Mouse (Mus musculus) CD4-positive, CD25-positive, alpha-beta regulatory T cell, adult 4 months (primary cell): ENCODE data around the gene Sptbn1. TPM values are rescaled to one million over a fixed set of nuclear protein-coding genes. Genes with fewer than 3 reads are reported as not detected.
A peak's percentile ranks its signal among the peaks of the same experiment; 100 is the strongest.

ENCODE experiments used
- ATAC-seq: one replicate; pipeline ENCODE4 v1.8.0; 2017
- polyA plus RNA-seq, 2 experiments: library from polyadenylated mRNA; unstranded; fragments of 100-300 nt; shearing (Covaris generic); gene quantifications; one replicate each; pipeline ENCODE4 v1.2.1; 2017

Sptbn1 gene
- polyA plus RNA-seq, 2 experiments from 2014 or later, result 95.8 to 120 TPM

DNA sequence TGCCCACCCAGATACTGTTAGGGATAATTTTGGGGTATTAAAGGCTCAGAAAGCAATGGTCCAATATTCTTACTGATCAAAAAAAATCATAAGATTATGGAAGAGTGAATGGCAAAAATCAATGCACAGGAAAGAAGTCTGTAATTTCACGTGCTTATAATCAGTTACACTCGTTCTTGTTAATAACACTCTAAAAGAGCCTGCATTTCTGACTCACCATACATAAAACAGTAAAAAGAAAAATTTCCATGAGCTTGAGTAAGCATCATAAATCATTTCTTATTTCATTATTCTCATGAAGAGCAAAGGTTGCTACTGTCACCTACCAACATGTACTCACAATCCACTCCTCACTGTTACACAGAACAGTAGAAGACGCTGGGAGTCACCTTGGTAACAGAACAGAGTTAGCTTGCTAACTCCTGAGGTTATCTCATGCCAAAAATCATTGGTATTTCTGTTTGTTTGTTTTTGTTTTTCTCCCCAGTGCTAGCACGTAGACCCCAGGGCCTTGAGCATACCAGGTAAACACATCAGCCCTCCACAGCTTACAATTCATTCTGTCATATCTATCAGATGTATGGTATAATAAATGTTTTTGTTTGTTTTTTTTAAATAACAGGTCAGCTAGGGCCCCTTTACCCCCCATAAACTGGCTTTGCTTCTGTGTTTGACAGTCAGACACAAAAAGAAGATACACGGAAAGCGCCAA lies 57.7 kb downstream of the Sptbn1 start:
- no peak for ATAC-seq

DNA sequence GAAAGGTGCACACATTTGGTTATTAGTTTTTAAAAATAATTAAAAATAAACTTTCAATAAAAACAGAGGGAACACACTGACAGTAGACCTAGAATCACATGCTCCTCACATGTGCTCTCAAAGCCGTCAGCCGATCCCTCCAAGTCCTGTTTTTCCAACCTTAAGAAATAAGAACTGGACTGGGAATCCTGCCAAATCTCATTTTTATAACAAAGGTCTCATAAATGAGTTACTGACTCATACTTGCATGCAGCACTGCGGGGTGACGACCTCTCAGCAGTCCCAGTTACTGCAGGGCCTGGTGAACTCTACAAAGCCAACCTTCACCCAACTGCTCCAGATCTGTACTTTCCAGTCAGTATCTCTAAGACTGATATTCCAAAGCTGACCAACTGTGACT lies 58.5 kb downstream of the Sptbn1 start:
- ATAC-seq, result no peak

DNA sequence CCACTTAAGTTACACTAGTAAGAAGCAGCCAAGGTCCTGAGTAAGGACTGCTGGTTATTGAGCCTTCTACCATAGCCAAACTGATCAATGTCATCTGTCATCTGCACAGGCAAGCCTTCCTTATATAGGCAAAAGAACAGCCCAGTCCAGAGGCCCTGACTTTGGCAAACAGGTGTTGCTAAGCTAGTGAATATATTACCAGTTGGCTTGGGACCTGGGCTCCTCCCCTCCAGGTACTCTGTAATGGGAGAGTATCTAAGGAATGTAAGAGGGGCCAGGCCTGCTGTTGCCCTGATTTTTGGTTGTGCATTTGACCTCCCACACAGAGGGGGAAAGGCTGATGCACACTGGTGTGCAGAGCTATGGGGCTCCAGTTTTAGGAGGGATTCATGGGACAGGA lies 63.6 kb downstream of the Sptbn1 start:
- ATAC-seq, result no peak

DNA sequence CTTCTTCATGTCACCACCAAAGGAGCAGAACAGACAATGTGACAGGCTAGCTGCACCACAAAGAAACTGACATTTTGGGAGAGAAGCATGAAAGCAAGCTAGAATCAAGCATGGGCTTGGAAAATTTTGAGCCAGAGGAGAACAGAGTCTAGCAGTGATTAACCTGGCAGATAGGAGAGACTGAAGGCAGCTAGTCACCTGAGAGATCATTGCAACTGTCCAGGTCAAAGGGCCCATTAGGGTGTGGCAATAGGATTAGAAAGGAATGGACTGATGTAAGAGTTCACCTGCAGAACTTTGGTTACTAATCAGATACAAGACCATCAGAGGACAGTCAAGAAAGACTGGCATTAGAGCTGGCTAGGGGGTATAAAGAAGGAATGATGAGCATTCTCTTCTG lies 67.6 kb downstream of the Sptbn1 start:
- no peak for ATAC-seq

DNA sequence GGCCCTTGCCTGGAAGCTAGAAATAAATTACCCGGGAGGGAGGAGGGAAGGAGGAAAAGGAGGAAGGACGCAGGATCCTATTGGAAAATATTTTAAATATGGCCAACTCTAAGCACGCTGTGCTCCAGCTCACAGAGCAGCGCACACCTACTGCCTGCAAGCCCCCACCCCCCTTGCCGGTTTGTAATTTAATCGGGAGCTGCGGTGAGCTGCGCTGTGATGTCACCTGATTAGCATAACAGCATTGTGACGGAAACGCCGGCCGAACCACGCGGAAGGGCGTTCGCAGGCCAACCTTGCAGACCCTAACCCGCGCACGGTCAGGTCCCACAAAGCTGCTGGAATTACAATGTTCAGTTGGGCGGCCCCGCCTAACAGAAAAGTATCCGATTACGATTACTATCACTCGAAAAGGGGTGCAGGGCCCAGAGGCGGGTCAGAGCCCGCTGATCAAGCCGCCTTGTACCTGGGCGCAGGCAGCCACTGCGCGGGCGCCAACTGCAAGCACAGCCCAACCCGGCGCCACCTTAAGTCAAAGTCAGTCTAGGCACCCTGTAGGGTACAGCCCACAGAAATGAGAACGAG lies 69.8 kb downstream of the Sptbn1 start:
- peak; percentile 85 for ATAC-seq

DNA sequence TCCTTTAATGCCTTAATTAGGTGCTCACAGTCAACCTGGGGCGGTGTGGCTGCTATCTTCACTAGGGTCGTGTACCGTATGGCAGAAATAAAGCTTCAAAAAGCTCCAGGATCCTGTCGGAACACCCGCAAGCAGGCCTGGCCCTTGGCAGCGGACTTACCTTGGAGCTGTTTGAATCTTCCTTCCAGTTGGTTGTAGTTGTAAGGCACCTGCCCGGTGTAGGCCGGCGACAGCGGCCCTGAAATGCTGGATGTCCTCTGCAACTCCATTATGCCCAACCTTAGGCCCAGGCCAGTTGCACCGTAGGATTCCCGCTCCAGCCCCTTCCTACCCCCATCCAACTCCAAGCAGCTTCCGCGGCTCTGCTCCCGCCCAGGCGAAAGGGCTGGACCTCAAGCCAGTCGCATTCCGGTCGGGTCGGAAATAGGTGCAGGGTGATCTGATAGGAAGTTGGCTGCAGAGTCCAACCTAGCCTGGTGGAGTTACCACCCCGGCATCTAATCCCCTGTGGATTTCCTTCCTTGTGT lies 70.3 kb downstream of the Sptbn1 start:
- ATAC-seq, result peak; percentile 6

DNA sequence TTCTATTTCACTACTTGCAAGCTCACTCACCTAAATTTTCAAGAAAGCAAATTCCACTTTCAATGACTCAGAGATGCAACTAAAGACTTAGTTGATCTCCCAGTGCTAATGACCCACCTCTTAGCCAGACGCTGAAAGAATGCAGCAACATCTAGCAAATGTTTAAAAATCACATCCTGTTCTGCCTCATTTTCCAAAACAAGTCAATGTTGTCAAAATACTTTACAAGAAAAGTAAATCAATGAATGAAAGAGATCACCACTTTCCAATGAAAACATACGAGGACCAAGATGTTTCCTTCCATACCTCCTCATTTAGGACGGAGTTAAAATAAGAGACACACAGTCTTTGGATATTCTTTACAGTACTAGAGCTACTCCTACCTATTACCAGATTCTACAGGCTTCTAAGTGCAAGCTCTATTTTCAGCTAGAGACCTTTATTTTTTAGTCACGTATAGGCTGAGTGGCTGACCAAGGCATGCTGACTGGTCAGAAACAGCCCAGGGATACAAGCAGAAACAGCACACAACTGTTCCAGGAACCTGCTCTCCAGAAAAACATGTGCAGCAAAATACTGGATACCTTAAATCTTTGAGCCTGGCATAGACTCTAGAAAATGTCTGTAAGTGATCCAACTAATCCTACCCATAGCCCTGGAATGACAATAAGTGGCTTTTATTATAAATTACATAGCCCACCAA lies 71.5 kb downstream of the Sptbn1 start:
- ATAC-seq, result no peak

DNA sequence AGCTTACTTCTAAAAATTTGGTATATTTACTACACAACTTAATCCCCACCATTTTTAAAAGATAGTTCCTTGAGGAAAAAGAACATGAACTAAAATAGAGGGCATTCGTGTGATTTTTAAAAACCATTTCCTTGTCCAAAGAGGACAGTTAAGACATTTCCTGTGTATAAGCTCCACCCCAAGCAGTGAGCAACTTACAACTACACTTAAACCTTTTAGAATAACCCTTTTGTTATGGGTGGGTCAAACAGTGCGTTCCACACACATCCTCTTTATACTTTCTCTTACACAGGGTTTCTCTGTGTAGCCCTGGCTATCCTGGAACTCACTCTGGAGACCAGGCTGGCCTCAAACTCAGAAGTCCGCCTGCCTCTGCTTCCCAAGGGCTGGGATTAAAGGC lies 72.2 kb downstream of the Sptbn1 start:
- ATAC-seq, result peak; percentile 15

DNA sequence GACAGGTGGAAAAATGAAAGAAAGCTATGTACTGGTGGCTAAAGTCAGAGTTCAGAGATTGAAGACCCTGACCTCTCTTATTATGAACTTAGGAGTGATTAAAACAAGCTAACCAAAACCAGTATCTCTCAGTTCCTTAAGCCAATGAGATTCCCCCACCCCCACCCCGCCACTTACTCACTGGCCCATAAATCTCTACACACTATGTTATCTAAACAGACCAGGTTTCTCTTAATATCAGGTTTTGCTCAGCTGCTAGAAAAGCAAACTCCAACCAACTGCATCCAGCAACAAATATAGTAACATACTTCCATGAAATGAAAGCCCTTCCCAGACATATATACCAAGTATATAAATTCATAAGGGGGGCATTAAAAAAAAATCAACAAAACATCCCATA lies 73.2 kb downstream of the Sptbn1 start:
- no peak for ATAC-seq

DNA sequence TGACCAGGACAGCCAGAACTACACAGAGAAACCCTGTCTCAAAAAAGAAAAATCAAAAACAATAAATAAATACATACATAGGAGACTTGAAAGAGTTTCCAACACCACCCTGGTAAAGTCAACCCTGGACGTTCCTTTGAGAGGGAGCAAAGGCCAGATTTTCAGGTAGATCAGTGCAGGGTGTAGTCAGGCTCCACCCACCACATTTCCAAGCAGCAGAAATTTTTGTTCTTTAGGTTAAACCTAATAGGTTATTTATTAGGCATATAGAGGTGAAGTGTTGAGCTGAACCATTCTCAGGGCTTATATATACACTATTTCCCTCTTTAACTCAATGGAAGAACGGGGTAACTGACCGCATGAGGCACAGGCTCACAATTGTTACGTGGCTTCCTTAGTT lies 77.0 kb downstream of the Sptbn1 start:
- ATAC-seq, result no peak

DNA sequence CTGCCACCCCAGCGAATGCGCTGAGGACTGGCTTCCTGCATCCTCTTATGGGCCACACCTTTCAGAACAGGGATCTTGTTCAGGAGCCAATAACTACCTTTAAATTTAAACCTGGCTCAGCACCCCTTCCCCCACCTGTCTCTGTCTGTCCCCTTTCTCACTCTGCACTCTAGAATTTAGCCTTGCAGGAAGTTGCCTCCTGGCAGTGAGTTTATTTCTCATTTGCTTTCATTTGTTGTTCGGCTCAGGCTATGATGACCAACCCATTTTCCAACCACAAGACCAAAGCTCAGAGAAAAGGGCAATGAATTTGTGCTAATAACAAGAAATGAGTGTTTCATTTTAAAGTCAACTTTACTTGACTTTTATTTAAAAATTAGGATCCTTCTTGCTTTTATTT lies 77.9 kb downstream of the Sptbn1 start:
- ATAC-seq, result peak; percentile 52

DNA sequence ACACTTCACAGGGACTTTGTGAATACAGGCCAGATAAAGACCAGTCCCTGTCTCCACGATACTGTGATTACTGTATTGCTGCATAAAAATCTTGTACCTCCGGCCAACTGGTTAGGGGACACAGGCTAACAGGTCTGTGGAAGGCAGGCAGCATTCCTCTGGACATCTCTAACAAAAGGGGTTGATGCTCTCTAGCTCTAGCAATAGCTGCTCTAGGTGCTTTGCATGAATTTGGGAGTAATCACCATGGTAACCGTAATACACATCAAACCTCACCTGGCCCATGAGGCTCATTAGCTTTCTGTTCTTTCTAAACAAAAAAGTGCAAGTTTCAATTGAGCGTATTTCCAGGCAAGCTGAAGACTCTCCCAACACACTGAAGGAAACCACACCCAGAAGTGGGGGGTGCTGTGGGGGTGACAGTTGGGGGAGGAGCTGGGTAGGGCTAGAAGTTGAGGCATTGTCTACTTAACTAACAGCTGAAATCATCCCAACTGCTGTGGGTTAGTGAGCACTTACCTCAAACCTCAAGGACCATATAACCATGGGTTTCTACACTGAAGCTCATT lies 81.0 kb downstream of the Sptbn1 start:
- ATAC-seq, result peak; percentile 22

DNA sequence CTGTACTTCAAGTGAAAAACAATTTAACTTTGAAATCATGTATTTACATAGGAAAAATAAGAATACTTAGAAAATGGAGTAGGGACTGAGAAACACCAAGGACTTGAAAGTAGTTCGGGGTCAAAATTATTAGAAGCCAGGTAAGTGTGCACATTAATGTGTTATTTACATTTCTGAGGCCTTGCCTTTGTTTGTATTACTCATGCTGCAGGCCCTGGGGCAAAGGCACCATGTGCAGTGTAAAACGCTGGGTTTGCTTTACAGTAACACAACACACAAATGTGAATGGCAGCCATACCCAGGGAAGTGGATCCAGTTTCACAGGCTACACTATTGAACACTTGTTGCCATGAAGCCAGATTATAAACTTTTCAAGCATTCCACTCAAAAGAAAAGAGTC lies 83.4 kb downstream of the Sptbn1 start:
- no peak for ATAC-seq

DNA sequence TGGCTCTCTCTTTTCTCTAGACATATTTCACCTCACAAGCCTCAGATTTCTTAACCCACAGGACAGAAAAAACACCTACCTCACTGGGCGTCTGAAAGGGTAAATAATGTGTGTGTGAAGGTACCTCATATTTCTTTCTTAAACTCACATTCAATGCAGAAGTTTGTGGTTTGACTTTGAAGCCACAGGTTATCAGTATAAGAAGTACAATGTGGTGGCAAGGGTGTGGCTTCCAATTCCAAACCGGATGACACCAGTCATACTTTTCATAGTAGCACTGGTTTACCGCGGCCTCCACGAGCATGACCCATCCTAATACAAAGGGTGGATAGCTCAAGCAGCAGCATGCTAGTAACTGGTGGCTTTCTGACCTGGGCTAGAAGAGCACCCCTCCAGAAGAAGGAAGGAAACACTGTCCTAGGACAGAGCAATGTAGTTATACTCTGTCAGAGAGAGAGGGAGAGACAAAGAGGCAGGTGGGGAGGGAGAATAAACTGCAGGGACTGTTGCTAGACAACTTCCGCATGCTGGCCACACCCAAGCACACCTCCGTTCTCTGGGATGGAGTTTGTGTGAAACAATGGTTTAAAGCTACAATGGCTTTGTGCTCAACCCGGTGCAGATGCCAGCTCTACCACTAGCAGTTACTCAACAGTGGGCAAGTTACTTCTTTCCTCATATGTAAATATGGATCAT lies 85.1 kb downstream of the Sptbn1 start:
- ATAC-seq, result peak; percentile 82

DNA sequence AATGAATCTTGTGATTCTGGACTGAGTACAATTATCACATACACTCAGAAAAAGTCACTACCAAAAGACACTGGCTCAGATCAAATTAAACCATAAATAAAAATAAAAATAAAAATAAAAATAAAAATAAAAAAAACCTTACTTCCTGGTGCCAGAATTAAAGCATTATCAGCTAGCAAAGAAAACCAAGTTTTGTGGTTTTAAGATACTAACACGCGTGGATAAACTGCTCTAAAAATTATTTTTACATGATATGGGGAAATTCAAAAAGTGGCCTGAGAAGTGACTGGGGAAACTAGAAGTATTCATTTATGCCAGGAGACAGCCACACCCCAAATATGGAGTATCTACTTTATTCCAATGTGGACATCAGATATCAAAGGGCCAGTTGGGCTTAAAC lies 89.8 kb downstream of the Sptbn1 start:
- ATAC-seq, result no peak

DNA sequence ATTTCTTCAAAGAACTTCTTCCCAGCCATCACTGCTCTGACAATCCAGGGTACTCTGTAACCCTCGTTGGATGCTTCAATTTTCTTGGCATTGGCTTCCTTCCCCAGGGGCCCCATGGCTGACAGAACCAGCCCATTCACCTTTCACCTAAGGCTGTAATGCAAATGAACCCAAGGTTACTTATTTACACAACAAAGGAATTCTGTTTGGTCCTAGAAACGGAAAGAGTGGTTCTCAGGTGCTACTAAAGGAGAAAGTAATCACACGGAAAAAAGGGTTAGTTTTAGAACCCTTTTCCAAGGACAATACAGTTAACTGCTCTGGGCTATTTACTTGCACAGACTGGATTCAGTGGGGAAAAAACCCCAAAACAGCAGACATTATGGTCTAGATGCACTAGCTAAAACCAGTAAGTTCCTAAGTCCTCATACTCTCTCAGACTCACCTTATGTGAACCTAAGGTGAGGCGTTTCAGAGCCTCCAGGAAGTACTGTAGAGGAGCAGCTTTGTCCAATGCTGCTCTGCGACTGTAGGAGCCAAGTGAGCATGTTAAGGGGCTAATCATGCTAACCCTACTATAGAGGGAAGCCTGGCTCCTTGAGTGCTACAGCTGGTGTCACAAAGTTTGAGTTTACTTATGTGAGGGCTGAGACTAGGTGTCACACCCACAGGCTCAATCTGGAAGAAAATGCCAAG lies 90.7 kb downstream of the Sptbn1 start:
- peak; percentile 13 for ATAC-seq

DNA sequence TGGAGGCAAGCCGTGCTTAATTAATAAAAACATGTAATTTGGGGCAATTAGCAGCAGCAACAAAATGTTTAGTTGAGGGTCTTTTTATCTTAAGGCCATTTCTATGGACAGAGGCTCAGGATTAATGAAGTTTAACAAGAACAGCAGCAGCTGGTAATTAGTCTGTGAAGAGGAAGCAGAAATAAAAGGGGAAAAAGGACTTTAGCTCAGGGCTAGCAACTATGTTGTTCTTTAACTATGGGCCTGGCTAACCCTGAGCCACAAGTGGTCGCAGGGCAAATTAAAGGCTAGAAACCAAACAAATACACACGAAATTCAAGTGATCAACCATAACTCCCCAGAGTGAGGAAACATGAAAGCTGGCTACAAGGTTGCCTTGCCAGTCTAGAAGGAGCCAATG lies 91.9 kb downstream of the Sptbn1 start:
- no peak for ATAC-seq

DNA sequence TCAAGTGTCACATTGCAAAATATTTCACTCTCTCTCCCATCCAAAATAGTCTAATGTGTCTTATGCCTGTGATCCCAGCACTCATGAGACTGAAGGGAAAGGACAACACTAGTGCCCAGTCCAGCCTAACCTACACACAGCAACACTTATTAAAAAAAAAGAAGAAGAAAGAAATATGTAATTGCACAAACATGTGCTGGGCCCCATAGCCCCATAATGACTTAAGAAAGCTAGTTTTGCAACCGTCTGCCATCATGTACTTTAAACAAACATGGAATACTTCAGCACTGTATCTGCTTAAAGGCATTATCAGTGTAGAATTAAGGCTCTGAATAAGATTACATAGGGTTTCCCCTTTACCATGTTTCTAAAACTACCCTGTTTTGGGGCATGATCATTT lies 92.4 kb downstream of the Sptbn1 start:
- ATAC-seq, result no peak

DNA sequence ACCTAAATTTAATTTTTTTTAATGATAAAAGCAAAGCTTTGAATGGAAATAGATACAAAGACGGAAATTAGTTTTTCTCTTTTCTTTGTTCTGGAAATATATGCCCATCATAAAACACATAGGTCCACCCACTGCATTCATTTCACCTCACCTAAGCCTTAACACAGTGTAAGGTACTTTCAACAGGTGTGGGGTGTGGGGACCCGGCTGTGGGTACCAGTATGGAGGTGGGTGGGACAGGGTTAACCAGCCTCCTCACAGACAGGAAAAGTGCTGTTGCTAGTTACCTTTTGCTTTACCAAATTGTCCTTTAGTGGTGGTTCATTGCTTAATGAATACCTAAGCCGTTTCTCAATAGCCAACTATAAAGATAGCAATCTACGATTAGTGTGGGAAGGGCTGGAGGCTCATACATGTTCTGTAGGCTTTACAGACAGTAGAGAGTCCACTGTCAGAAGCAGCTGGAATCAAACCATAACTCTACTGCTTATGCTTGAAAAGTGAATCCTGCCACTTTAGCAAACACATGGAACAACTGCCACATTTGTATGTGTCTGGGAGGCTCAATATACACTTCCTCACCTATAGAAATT lies 96.3 kb downstream of the Sptbn1 start:
- no peak for ATAC-seq

DNA sequence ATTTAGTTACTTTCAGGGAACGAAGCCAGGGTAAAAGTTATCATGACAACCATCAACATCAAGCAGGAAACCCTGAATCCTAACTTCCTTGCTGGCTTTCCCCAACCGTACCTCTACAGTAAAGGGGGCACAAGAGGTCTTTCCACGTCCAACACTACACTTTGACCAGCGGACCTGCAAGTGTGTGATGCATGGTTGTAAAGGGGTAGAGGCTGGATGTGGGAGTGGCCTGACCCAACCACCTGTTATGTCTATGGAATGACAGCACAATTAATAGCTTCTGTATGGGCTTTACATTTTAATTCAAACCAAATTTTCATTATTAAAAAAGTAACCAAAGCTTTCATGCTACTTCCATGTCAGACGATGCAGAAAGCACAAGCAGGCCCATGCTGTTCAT lies 96.8 kb downstream of the Sptbn1 start:
- ATAC-seq, result no peak

DNA sequence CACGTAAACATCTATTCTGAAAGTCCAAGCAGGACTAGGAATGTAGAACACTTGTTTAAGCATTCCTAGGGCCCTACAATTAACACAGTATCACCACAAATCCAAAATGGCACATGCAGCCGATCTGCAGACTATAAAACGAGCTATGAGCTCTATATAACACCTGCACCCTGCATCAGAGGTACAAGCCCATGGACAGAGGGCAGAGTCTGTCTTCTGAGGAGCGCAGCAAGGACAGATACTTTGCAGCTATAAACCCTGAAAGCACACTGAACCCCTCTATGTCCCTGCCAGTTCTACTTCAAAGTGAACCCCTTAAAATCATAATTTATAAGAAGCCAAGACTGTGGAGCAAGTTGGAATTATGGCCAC lies 101.4 kb downstream of the Sptbn1 start:
- ATAC-seq, result no peak
